Mouse (Mus musculus) thymus, postnatal 4 days (tissue): Measurements from ENCODE around the gene Gm10142.
A peak's percentile ranks its signal among the peaks of the same experiment; 100 is the strongest.
"Not testable (repeated sequence)": the region's sequence is repeated elsewhere in the genome, so short reads cannot be mapped to it uniquely, and the experiment has no call there.

ENCODE experiments used
- DNase-seq: peaks from one replicate; pipeline ENCODE4 v3.0.0; 2021

The Gm10142 gene

DNA sequence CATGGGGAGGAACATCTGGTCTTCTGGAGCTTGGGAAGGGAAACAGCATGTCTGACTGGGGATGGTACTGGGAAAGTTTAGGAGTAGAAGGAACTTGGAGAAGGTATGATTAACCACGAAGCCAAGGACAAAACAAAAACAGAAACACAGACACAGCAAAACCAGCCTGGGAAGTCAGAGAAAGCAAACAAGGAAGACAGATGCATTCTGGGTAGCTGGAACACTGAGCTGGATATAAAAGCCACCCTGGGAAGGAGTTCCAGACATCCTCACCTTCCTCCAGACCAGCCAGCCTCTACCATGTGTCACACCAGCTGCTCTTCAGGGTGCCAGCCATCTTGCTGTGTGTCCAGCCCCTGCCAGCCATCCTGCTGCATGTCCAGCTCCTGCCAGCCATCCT lies at the start of gene Gm10142:
Gene Gm10142 (plus strand): TSS at position 301 of the 400 bp plus-strand sequence.
- no peak for DNase-seq

DNA sequence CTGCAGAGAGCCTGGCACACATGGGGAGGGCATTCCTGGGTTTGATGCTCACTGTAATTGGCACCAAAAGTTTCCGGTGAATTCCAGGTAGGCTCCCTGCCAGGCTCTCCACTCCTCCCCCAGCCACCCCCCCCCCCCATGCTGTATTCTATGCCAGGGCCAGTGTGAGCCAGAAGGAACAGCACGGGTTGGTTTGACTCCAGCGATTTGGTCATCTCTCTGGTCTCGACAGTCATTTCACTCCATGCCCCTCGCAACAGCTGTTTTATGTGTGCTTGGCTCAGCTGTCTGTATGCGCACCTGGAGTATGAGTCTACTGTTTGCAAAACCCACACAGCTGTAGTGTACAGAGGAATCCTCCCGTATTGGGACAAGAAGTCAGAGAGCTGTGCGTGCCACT lies 49.3 kb upstream of the Gm10142 start:
- no peak for DNase-seq

DNA sequence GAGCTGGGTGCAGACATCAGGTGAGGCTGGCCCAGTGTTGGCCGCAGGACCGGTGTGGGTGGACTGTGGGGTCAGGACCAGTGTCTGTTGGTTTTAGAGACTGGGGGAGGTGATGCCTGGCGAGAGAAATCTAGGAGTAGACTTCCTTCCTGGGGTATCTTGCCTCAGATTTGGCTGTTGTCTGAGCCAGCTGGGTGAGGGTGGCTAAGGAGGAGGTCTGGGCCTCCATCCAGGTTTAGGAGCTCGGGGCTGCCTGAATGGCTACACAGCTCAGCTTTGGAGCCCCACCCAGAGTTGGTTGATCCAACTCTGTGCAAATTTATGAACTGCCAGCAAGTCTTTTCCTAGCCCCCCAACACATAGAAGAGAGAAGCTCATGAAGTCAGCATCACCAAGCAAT lies 48.2 kb upstream of the Gm10142 start:
- no peak for DNase-seq

DNA sequence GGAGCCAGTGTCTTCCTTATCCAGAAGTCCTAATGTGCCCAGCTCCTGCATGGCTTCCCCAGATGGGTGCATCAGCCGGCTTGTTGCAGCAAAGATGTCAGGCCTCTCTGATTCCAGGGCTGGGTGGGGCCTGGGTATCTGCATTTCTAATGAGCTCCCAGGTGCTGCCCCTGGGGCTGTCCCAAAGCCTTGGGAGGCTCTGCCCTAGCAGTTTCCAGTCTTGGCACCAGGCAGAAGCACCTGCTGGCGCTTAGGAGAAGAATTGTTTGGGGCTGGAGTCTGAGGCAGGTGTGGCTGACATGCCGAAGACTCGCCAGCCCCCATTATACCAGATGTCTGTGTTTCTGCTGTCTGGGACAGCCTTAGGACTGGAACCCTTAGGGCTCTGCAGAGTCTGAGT lies 44.9 kb upstream of the Gm10142 start:
- DNase-seq, result no peak

DNA sequence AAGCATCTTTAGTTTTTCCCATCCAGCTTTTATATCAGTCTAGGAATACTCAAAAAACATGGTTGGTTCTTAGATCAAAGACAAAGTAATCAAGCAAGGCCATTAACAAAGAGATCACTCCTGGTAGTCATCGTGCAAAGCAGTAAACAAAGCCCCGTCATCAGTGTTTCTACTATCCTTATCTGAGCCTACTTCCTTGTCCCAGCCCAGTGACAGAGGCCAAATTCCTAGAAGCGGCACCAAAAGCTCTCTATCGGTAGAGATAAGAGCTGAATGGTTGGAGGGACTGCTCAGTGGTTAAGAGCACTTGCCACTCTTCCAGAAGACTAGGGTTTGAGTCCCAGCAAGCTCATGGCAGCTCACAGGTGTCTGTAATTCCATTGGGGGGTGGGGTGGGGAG lies 44.1 kb upstream of the Gm10142 start:
- no peak for DNase-seq

DNA sequence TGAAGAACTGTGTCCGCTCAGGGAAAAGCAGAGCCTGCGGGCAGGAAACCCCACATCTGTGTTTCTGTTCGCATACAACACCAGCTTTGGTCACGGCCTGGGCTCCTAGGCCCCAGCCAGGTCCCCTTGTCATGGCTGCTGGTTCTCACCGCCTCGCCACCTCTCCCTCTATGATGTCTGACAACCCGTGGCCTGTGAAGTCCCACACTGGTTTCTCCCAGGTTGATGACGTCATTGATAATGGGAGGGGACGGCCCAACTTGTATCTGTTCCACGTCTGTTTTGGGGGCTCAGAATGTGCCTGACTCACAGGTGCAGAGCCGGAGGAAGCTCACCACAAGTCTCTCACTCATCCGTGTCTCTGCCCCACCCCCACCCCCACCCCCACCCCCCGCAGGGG lies 41.8 kb upstream of the Gm10142 start:
- DNase-seq, result peak; percentile 57

DNA sequence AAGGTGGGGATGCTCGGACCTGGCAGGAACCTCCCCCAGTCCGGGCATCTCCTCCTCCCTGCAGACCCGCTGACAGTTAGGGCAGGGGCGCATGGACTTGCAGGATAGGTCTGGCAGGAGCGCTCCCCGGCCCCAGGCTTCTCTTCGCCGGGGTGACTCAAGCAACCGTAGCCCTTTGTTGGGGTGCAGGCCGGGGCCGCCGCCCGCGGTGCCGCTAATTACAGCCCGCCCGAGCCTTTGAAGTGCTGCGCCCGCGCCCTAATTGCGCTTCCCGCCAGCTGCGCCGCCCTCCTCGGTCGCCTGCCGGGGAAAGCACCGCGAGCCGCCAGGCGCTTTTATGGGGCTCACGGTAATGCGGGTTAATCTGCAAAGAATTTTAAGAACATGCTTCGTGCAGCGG lies 38.0 kb upstream of the Gm10142 start:
- peak; percentile 58 for DNase-seq

DNA sequence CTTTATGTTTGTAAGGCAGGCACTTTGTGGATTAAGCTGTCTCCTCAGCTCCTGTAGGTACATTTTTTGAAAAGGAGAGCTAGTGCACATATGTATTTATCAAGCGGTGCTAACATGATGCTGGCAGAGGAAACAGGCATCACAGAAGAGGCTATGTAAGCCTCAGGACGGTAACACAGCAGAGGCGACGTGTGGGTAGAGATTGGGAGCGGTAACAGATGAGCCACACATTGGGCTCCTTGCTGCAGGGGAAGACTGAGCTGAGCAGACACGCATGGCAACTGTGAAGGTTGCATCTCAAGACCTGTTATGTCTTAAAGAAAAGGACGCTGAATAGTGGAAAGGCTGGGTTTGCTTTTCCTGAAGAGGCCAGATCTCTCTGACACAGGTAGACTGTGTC lies 32.6 kb upstream of the Gm10142 start:
- no peak for DNase-seq

DNA sequence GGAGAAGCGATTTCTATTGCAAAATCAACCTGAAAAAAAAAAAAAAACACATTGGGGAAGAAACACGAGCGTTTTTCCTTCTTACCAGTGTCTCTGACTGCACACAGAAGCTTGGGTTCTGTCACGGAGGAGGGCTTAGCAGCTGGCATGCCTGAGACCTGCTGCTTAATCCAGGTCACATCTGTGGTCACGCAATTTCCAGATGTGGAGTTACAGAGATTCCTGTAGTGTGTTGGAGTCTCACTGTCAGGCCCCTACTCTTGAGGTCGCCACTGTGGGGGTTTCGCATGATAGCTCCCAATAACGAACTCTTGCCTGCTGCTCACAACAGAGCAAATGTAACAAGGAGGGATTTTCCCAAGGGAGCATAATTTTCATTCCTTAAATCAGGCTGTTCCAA lies 31.4 kb upstream of the Gm10142 start:
- DNase-seq, result no peak

DNA sequence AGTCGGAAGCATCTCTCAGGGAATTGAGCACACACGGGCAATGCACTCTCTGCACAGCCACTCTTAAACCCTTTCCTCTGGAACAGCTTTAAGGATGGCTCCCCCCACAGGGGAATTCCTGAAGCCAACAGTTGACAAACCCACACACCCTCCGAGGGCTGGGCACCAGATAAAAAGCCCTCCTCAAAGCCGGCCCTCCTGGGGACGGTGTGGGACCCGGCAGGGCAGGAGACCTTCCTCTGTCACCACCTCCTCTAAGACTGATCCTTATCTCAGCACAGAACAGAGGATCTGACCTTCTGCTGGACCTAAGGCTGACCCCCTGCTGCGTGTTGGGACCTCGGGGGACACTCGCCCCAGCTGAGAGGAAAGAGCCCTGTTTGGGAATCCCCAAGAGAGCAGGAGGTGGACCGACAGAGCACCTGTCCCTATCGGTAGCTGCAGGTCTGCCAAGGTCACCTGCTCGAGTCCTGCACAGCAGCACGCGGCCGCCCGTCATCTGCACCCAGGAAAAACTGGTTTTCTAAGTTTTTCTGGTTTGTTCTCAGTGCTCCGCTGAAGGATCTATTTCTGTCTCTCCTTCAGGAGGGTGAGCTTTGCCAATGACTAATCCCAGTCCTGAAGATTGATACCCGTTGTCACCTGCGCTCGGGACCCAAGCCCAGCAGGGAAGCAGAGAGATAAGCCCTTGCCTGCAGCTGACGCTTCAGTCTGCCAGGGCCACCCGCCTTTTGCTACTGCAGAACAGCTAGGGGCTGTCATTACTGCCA lies 29.5 kb upstream of the Gm10142 start, which contains the start of gene Tspear:
Gene Tspear (plus strand): TSS at position 675 of the 770 bp plus-strand sequence.
- no peak for DNase-seq

DNA sequence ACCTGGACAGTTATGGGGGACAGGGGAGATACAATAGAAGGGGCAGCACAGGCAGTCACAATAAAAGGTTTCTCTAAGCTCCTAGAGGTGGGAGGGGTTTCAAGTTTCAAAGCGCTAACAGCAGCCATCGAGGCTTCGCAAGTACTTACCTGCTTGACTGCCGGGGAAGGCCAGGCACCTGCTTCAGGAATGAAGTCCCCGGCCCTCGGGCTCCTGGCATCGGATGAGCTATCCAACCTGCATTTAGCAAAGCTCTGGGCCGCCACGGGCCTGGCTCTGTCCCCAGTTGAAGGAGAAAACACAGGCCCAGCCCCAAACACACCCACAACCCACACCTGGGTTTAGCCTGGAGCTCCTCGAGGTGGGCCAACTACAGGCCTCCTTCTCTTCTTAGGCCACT lies 28.6 kb upstream of the Gm10142 start:
- DNase-seq, result no peak

DNA sequence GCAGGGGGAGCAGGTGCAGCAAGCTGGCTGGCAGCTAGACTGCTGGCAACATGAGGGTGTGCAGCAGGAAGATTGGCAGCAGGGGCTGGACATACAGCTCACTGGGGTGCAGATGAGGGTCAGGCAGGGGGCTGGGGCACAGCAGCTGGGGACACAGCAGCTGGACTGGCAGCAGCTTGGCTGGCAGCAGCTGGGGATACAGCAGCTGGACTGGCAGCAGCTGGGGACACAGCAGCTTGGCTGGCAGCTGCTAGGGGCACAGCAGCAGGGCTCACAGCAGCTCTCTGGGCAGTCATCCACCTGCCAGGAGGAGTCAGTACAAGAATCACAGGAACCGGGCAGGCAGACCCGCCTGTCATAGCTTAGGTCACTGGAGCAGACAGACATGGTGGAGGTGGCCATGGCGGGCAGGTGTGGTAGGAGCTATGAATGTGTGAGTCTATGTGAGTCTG lies 25.2 kb upstream of the Gm10142 start, which contains the start of gene Gm19402:
Gene Gm19402 (minus strand): TSS at position 402 of the 452 bp plus-strand sequence.
- DNase-seq, result not testable (repeated sequence)

DNA sequence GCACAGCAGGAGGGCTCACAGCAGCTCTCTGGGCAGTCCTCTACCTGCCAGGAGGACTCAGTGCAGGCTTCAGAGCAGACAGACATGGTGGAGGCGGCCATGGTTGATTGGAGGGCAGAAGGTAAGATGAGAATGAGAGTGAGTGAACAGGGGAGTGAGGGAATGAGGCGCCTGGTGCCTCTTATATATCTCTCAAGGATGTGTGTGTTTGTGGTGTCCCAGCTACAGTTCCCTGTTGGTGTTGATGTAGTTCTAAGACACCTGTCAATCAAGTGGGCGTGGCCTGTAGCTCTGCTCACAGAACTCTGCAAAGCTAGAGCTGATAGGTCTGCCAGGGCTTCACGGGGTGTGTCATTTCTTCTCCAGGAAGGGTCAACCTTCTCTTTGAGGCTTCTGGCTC lies 18.5 kb upstream of the Gm10142 start, which contains the start of gene Gm9508:
Gene Gm9508 (minus strand): TSS at position 101 of the 400 bp plus-strand sequence.
- DNase-seq, result no peak

DNA sequence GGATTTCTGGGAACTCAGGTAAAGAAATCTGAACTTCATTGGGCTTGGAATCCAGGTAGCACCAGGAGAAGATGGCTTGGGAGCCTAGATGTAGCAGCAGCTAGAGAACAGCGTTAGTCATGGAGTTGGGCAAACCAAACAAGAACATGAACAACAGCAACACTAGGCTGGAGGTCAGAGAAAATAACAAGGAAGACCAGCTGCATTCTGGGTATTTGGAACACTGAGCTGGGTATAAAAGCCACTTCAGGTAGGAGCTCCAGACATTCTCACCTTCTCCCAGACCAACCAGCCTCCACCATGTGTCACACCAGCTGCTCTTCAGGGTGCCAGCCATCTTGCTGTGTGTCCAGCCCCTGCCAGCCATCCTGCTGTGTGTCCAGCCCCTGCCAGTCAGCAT lies 9.3 kb upstream of the Gm10142 start, which contains the start of gene Gm10272:
Gene Gm10272 (plus strand): TSS at position 301 of the 400 bp plus-strand sequence.
- no peak for DNase-seq

DNA sequence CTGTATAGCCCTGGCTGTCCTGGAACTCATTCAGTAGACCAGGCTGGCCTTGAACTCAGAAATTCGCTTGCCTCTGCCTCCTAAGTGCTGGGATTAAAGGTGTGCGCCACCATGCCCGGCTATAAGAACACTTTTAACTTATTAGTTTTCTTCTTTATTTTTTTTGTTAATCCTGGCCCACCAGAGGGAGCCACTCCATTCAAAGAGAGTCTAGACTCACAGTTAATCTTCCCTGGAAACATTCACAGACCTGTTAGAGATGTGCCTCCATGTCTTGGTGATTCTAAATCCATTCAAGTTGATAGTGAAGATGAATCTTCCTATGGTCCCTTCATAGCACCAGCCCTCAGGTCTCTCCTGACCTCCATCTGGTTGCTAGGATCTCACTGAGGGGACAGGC lies 5.8 kb upstream of the Gm10142 start:
- DNase-seq, result no peak

DNA sequence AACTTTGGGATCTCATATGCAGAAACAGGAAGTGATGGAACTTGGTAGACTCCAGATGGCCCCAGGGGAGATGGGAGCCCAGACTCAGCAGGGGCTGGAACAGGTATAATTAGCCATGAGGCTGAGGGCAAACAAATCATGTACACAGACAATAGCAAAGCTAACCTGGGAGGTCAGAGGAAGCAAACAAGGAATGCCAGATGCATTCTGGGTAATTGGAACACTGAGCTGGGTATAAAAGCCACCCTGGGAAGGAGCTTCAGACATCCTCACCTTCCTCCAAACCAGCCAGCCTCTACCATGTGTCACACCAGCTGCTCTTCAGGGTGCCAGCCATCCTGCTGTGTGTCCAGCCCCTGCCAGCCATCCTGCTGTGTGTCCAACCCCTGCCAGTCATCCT lies 4.5 kb upstream of the Gm10142 start, which contains the start of gene Gm10024:
Gene Gm10024 (plus strand): TSS at position 301 of the 400 bp plus-strand sequence.
- not testable (repeated sequence) for DNase-seq

DNA sequence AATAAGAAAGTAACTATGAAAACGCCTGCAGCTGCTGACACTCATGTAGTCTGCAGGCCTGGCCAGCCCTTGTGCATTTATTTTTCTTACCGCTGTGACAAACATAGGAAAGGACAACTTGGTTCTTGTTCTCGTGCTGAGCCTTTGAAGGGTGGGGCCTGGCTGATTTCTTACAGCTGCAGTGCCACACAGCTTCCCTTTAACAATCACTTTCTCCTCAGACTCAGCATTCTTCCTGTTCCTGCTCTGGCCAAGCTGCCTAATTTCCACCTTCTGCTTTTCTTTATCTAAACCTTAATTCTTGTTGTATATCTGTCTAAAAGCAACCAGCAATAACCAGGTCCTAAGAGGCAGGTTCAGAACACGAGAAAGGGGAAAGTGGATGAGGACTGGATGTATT lies 1.9 kb upstream of the Gm10142 start:
- no peak for DNase-seq

DNA sequence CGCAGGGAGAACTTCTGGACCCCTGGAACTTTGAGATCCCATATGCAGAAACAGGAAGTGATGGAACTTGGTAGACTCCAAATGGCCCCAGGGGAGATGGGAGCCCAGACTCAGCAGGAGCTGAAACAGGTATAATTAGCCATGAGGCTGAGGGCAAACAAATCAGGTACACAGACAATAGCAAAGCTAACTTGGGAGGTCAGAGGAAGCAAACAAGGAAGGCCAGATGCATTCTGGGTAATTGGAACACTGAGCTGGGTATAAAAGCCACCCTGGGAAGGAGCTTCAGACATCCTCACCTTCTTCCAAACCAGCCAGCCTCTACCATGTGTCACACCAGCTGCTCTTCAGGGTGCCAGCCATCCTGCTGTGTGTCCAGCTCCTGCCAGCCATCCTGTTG lies 4.7 kb downstream of the Gm10142 start, which contains the start of gene Krtap12-1:
Gene Krtap12-1 (plus strand): TSS at position 301 of the 400 bp plus-strand sequence.
- not testable (repeated sequence) for DNase-seq

DNA sequence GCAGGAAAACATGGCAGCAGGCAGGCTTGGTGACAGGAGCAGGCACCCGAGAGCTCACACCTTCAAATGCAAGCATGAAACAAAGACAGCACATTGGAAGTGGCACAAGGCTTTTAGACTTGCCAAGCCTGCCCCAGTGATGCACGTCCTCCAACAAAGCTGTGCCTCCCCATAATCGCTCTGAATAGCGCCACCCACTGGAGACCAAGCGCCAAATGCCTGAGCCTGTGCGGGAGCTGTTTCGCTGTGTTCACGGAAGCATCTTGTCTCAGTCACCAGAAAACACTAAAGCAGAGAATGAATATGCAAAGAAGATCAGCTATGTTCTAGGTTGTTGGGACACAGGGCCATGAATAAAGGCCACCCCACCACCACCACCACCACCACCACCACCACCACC lies 9.2 kb downstream of the Gm10142 start:
- DNase-seq, result peak; percentile 15

DNA sequence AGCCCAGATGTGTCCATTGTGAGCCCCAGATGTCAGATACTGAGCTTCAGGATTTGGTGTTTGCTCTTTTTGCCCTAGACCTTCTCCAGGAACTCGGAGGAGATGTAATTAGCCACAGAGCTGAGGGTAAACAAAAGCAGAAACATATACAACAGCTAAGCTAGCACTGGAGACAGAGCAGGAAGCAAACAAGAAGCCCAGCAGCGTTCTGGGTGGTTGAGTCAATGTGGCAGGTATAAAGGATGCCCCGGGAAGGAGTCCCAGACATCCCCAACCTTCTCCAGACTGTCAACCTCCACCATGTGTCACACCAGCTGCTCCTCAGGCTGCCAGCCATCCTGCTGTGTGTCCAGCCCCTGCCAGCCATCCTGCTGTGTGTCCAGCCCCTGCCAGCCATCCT lies 10.6 kb downstream of the Gm10142 start, which contains the start of gene Gm10100:
Gene Gm10100 (plus strand): TSS at position 301 of the 400 bp plus-strand sequence.
- no peak for DNase-seq

DNA sequence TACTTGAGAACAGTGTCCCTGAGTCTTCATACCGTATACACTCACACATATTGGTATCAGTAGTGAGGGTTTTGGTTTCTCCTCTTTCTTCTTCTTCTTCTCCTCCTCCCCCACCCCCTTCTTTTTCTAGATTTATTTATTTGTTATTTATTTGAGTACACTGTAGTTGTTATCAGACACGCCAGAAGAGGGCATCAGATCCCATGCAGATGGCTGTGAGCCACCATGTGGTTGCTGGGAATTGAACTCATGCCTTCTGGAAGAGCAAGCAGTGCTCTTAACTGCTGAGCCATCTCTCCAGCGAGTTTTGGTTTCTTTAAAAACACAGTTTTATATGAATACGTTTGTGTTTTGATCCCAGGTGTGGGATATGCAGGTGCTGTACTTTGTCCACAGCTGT lies 12.7 kb downstream of the Gm10142 start:
- DNase-seq, result no peak

DNA sequence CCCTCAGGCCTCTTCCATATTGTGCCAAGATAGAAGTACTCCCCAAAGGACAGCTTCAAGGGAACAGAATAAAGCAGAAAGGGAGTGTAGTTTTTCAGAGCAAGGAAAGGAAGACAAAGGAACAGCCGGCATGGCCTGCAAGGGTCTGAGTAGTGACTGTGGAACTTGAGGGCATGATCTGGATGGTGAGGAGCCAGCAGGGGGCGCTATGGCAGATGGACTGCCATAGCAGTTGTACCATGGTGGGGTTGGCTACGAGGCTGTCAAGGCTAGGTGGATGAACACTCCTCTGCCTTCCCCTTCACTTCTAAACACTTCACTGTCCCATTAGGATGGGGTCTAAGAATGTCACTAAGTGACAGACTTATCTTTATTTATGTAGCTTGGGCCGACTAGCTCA lies 13.6 kb downstream of the Gm10142 start:
- peak; percentile 55 for DNase-seq

DNA sequence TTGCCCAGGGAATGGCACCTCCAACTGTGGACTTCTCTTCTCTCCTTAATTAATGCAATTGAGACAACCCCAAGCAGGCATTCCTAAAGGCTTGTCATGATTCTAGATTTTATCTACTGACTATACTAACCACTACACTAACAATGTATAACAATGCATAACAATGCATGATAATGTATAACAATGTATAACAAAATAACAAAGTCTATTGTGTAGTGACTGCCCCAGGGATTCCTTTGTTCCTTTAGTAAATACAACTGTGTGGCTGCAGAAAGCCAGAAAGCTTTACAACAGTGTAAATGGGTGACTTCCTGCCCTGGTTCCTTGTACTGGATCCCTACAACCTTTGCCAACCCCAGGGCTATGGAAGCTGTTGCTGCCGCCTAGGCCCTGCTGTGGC lies 20.3 kb downstream of the Gm10142 start:
- DNase-seq, result no peak

DNA sequence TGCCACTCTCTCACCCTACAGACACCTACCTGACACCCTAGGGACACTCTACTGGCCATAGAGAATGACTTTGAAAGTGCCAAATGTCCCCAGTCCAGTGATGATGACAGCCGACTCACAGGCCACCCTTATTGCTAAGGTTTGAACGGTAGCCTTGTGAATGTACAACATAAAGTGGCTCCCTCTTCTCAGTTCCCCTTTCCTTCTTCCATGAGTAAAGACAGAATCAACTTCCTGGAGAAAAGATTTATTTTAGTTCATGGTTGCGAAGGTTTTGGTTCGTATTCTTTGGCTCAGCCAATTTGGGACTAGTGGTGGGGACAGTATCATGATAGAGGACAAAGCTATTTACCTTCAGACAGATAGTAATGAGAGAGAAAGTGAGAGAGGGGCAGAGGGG lies 23.3 kb downstream of the Gm10142 start:
- DNase-seq, result no peak
